Mouse (Mus musculus) embryo, embryonic 10.5 days (tissue): ENCODE measurements around the gene Zfpm1.

Experiments
- DNase-seq: peaks from one replicate; pipeline ENCODE4 v3.0.0-alpha.2; 2015; ENCODE audit warnings: low spot score

The Zfpm1 gene

GRCm38 (mm10) chr8:122326114-122326542, 44.2 kb downstream of the Zfpm1 start:
- DNase-seq: no peak

- no peak for DNase-seq
Observed at GRCm38 (mm10) chr8:122329072-122329471, 47.1 kb downstream of the Zfpm1 start.

GRCm38 (mm10) chr8:122329553-122330239, 47.8 kb downstream of the Zfpm1 start:
- DNase-seq: no peak

- DNase-seq: no peak
Observed at GRCm38 (mm10) chr8:122330446-122331133, 48.6 kb downstream of the Zfpm1 start.

- no peak for DNase-seq
Observed at GRCm38 (mm10) chr8:122331134-122331523, 49.2 kb downstream of the Zfpm1 start.

GRCm38 (mm10) chr8:122332753-122333506, 51.0 kb downstream of the Zfpm1 start:
- DNase-seq: peak; percentile 90

GRCm38 (mm10) chr8:122333531-122333930, 51.6 kb downstream of the Zfpm1 start:
- DNase-seq: no peak

- no peak for DNase-seq
Observed at GRCm38 (mm10) chr8:122334791-122335490, 53.0 kb downstream of the Zfpm1 start.

GRCm38 (mm10) chr8:122335638-122336250, 53.8 kb downstream of the Zfpm1 start:
- DNase-seq: no peak

- peak; percentile 74 for DNase-seq
Observed at GRCm38 (mm10) chr8:122336251-122336910, 54.4 kb downstream of the Zfpm1 start.

GRCm38 (mm10) chr8:122338852-122339251, 56.9 kb downstream of the Zfpm1 start:
- DNase-seq: no peak

- no peak for DNase-seq
Observed at GRCm38 (mm10) chr8:122340761-122341160, 58.8 kb downstream of the Zfpm1 start.

- no peak for DNase-seq
Observed at GRCm38 (mm10) chr8:122341790-122342189, 59.8 kb downstream of the Zfpm1 start.

- no peak for DNase-seq
Observed at GRCm38 (mm10) chr8:122342362-122342761, 60.4 kb downstream of the Zfpm1 start.

GRCm38 (mm10) chr8:122342806-122343209, 60.9 kb downstream of the Zfpm1 start:
- peak; percentile 23 for DNase-seq

GRCm38 (mm10) chr8:122343341-122343740, 61.4 kb downstream of the Zfpm1 start:
- DNase-seq: no peak

GRCm38 (mm10) chr8:122343758-122344157, 61.8 kb downstream of the Zfpm1 start:
- DNase-seq: peak; percentile 44

GRCm38 (mm10) chr8:122344219-122344618, 62.3 kb downstream of the Zfpm1 start:
- DNase-seq: no peak

GRCm38 (mm10) chr8:122345181-122346095, 63.5 kb downstream of the Zfpm1 start:
- no peak for DNase-seq
